Mouse (Mus musculus) G1E (cell line): Measurements from ENCODE around the gene Ifne.

Source experiments
- CTCF ChIP-seq: IDR thresholded peaks from 2 replicates; pipeline ENCODE4 v1.5.1; 2012; ENCODE audit warnings: low read depth, low read length, inconsistent platforms, mixed read lengths
- GATA1 ChIP-seq: IDR thresholded peaks from 2 replicates; pipeline ENCODE4 v1.6.1; 2012; ENCODE audit warnings: borderline replicate concordance, low read length, inconsistent platforms, mixed read lengths
- POLR2AphosphoS5 ChIP-seq: IDR thresholded peaks from 2 replicates; pipeline ENCODE4 v1.6.1; 2012; ENCODE audit warnings: low read depth, low read length, inconsistent platforms; ENCODE audit not compliant: insufficient replicate concordance
- TAL1 ChIP-seq: conservative IDR thresholded peaks from 2 replicates; pipeline ENCODE4 v1.6.1; 2012; ENCODE audit warnings: low read depth, low read length, inconsistent platforms, mixed read lengths

- TF ChIP-seq CTCF (no peak), GATA1 (no peak), TAL1 (no peak), POLR2AphosphoS5 (no peak)
Measured at GRCm38 (mm10) chr4:88845334-88845733, 34.7 kb downstream of the Ifne start.
